Mouse (Mus musculus) naive thymus-derived CD4-positive, alpha-beta T cell, adult 5 months (primary cell): ENCODE measurements around the gene Ctsk. TPM values are rescaled to one million over a fixed set of nuclear protein-coding genes. Genes with fewer than 3 reads are reported as not detected.

Source experiments
- polyA plus RNA-seq: library from polyadenylated mRNA; unstranded; fragments of 100-300 nt; shearing (Covaris generic); gene quantifications from one replicate; pipeline ENCODE4 v1.2.1, GENCODE M21; 2017

Gene Ctsk
- not detected for polyA plus RNA-seq

GRCm38 (mm10) chr3:95499024-95499423 lies at the start of gene Ctsk:
Gene Ctsk, plus strand, starts transcription at chr3:95499256.

GRCm38 (mm10) chr3:95526622-95527211 lies 27.7 kb downstream of the Ctsk start, which contains the start of gene Ctss:
Gene Ctss, plus strand, starts transcription at chr3:95526786.

Other genes with a start within 250 kb of the Ctsk start
- not detected for gene Bnipl, start 248.1 kb upstream of the Ctsk start, polyA plus RNA-seq
- 25.6 TPM for gene Mindy1, start 217.9 kb upstream of the Ctsk start, polyA plus RNA-seq
- 5.3 TPM for gene Prune1, start 217.2 kb upstream of the Ctsk start, polyA plus RNA-seq
- not detected for gene Anxa9, start 192.1 kb upstream of the Ctsk start, polyA plus RNA-seq
- 241 TPM for gene Cers2, start 184.5 kb upstream of the Ctsk start, polyA plus RNA-seq
- gene Setdb1, start 142.1 kb upstream of the Ctsk start, polyA plus RNA-seq = 28.4 TPM
- not detected for gene 4930558C23Rik, start 96.4 kb upstream of the Ctsk start, polyA plus RNA-seq
- gene Arnt, start 64.9 kb upstream of the Ctsk start, polyA plus RNA-seq = 83.6 TPM
- 143 TPM for gene Ctss, start 27.5 kb downstream of the Ctsk start, polyA plus RNA-seq
- not detected for gene Hormad1, start 60.4 kb downstream of the Ctsk start, polyA plus RNA-seq
- 15.8 TPM for gene Golph3l, start 89.7 kb downstream of the Ctsk start, polyA plus RNA-seq
- 122 TPM for gene Ensa, start 125.7 kb downstream of the Ctsk start, polyA plus RNA-seq
- 715 TPM for gene Mcl1, start 159.5 kb downstream of the Ctsk start, polyA plus RNA-seq
- 8.3 TPM for gene Adamtsl4, start 188.7 kb downstream of the Ctsk start, polyA plus RNA-seq
- gene Ecm1, start 240.3 kb downstream of the Ctsk start, polyA plus RNA-seq = 95.4 TPM